Mouse (Mus musculus) embryonic fibroblast, embryonic 13.5 days (primary cell): Measurements from ENCODE around the gene Foxn1.

Source experiments
- CTCF ChIP-seq: IDR thresholded peaks from 2 replicates; pipeline ENCODE4 v1.5.1; 2011; ENCODE audit warnings: mild to moderate bottlenecking, control low read depth, low read length, moderate library complexity, borderline replicate concordance; ENCODE audit not compliant: insufficient read depth
- POLR2A ChIP-seq: IDR thresholded peaks from 2 replicates; pipeline ENCODE4 v1.6.1; 2011; ENCODE audit warnings: low read depth, mild to moderate bottlenecking, control low read depth, low read length, moderate library complexity

GRCm38 (mm10) chr11:78327215-78327614, 59.1 kb downstream of the Foxn1 start:
- TF ChIP-seq CTCF (no peak), POLR2A (no peak)
